In genomic region chr12:100190802-100191201, GRCm38 (mm10) we compare ENCODE assay signal across 14 mouse cellular contexts.
"Had no signal": no experiment of that assay in that cellular context is flagged by ENCODE, and none has a peak within 500 bp of the region (broad histone marks: within the 10 kb centered on the region; RNA-seq: fewer than 3 reads in every experiment).

No protein-coding gene starts in this region.

- ATAC-seq: midbrain, embryonic 15.5 days had no signal

- H3K27me3 ChIP-seq: midbrain, embryonic 12.5 days; midbrain, embryonic 15.5 days; neural tube, embryonic 12.5 days had no signal

- H3K27ac ChIP-seq: liver, embryonic 14.5 days; midbrain, embryonic 10.5 days; midbrain, embryonic 12.5 days; midbrain, embryonic 15.5 days; neural tube, embryonic 12.5 days had no signal

- H3K9ac ChIP-seq: liver, embryonic 14.5 days; lung, embryonic 14.5 days; midbrain, embryonic 12.5 days; midbrain, embryonic 15.5 days; neural tube, embryonic 12.5 days had no signal

- H3K4me3 ChIP-seq: midbrain, embryonic 10.5 days; midbrain, embryonic 12.5 days; midbrain, embryonic 15.5 days; neural tube, embryonic 12.5 days had no signal

- H3K36me3 ChIP-seq: midbrain, embryonic 10.5 days; midbrain, embryonic 12.5 days; midbrain, embryonic 15.5 days; neural tube, embryonic 12.5 days had no signal

- H3K9me3 ChIP-seq: midbrain, embryonic 10.5 days; midbrain, embryonic 12.5 days; midbrain, embryonic 15.5 days; neural tube, embryonic 12.5 days had no signal

- H3K4me2 ChIP-seq: lung, embryonic 14.5 days; midbrain, embryonic 12.5 days; midbrain, embryonic 15.5 days; neural tube, embryonic 12.5 days had no signal

- DNase-seq: lung, adult 18-20 months; lung, embryonic 14.5 days; lung, postnatal 10 days; lung, postnatal 4 days; right cerebral cortex, postnatal 14 days; spleen, adult 18-20 months; thymus, adult 2 months; thymus, postnatal 25 days; thymus, postnatal 4 days had no signal
